Mouse (Mus musculus): ENCODE measurements at regions not wholly inside any gene's neighbourhood (a gene's known extent, or its start where the extent isn't known, plus 50 kb on each side); places are given as distances from the start of the nearest gene placed in this dataset.

GRCm38 (mm10) chr12:26180846-26181245 is 234.2 kb downstream of the Rnf144a start:
- no peaks in the 10 kb centered on the region for H3K9me3 ChIP-seq (ENCODE audit: control insufficient read depth, insufficient read depth, low read depth, low read length)
- H3K4me3 ChIP-seq (ENCODE audit: insufficient read depth in 1 of 2, low read depth in 1 of 2, low read length in 2 of 2, poor library complexity in 1 of 2, severe bottlenecking in 1 of 2) = no peak overlapping the region
- H3K9ac ChIP-seq (ENCODE audit: insufficient read depth, low read depth, low read length, poor library complexity, severe bottlenecking) = no peak overlapping the region
- TF ChIP-seq ZC3H11A (IDR thresholded peaks at IDR 0.05; ENCODE audit: borderline replicate concordance, low read depth, low read length) = no peak
- TF ChIP-seq MAFK (IDR thresholded peaks at IDR 0.05; ENCODE audit: insufficient read depth, low read depth, low read length) = no peak
- TF ChIP-seq CHD2 (IDR thresholded peaks at IDR 0.05; ENCODE audit: low read depth, low read length) = no peak
- no peak for TF ChIP-seq ZNF384 (IDR thresholded peaks at IDR 0.05; ENCODE audit: low read depth, low read length)
- TF ChIP-seq HCFC1 (IDR thresholded peaks at IDR 0.05; ENCODE audit: borderline replicate concordance, insufficient read depth, low read length) = no peak
- in situ Hi-C loops (cut with MboI; ENCODE audit: low sequenced_read_pairs in 2 of 2, unreplicated experiment in 2 of 2) = no loop called here
- DNase-seq (ENCODE audit: low read depth, low spot score) = no peak
- no peaks in the 10 kb centered on the region for H3K4me1 ChIP-seq (ENCODE audit: control insufficient read depth in 2 of 2, insufficient read depth in 2 of 2, low read length in 2 of 2, poor library complexity in 1 of 2)
- no peak overlapping the region for H3K27ac ChIP-seq (ENCODE audit: insufficient read depth, low read depth, low read length, poor library complexity, severe bottlenecking)
- H3K36me3 ChIP-seq (ENCODE audit: control insufficient read depth, insufficient read depth, low read length, poor library complexity, severe bottlenecking) = no peaks in the 10 kb centered on the region

GRCm38 (mm10) chr12:26176231-26176662 is 238.8 kb downstream of the Rnf144a start:
- no peak overlapping the region for H3K9ac ChIP-seq (ENCODE audit: insufficient read depth, low read depth, low read length, poor library complexity, severe bottlenecking)
- no peak overlapping the region for H3K4me3 ChIP-seq (ENCODE audit: insufficient read depth in 1 of 2, low read depth in 1 of 2, low read length in 2 of 2, poor library complexity in 1 of 2, severe bottlenecking in 1 of 2)
- TF ChIP-seq HCFC1 (IDR thresholded peaks at IDR 0.05; ENCODE audit: borderline replicate concordance, insufficient read depth, low read length) = no peak
- no peak for TF ChIP-seq CHD2 (IDR thresholded peaks at IDR 0.05; ENCODE audit: low read depth, low read length)
- no peak for TF ChIP-seq MAFK (IDR thresholded peaks at IDR 0.05; ENCODE audit: insufficient read depth, low read depth, low read length)
- no peak for TF ChIP-seq ZC3H11A (IDR thresholded peaks at IDR 0.05; ENCODE audit: borderline replicate concordance, low read depth, low read length)
- TF ChIP-seq ZNF384 (IDR thresholded peaks at IDR 0.05; ENCODE audit: low read depth, low read length) = no peak
- H3K27ac ChIP-seq (ENCODE audit: insufficient read depth, low read depth, low read length, poor library complexity, severe bottlenecking) = no peak overlapping the region
- H3K36me3 ChIP-seq (ENCODE audit: control insufficient read depth, insufficient read depth, low read length, poor library complexity, severe bottlenecking) = no peaks in the 10 kb centered on the region
- no peak for DNase-seq (ENCODE audit: low read depth, low spot score)
- H3K4me1 ChIP-seq (ENCODE audit: control insufficient read depth in 2 of 2, insufficient read depth in 2 of 2, low read length in 2 of 2, poor library complexity in 1 of 2) = no peaks in the 10 kb centered on the region
- no peaks in the 10 kb centered on the region for H3K9me3 ChIP-seq (ENCODE audit: control insufficient read depth, insufficient read depth, low read depth, low read length)
- in situ Hi-C loops (cut with MboI; ENCODE audit: low sequenced_read_pairs in 2 of 2, unreplicated experiment in 2 of 2) = no loop called here

- Histone ChIP-seq H3K27ac (ENCODE audit: insufficient read depth, low read depth, low read length, poor library complexity, severe bottlenecking) (no peak overlapping the region), H3K4me3 (ENCODE audit: insufficient read depth in 1 of 2, low read depth in 1 of 2, low read length in 2 of 2, poor library complexity in 1 of 2, severe bottlenecking in 1 of 2) (no peak overlapping the region), H3K9ac (ENCODE audit: insufficient read depth, low read depth, low read length, poor library complexity, severe bottlenecking) (no peak overlapping the region), H3K4me1 (ENCODE audit: control insufficient read depth in 2 of 2, insufficient read depth in 2 of 2, low read length in 2 of 2, poor library complexity in 1 of 2) (no peaks in the 10 kb centered on the region), H3K36me3 (ENCODE audit: control insufficient read depth, insufficient read depth, low read length, poor library complexity, severe bottlenecking) (no peaks in the 10 kb centered on the region), H3K9me3 (ENCODE audit: control insufficient read depth, insufficient read depth, low read depth, low read length) (no peaks in the 10 kb centered on the region)
- in situ Hi-C loops (cut with MboI; ENCODE audit: low sequenced_read_pairs in 2 of 2, unreplicated experiment in 2 of 2) = no loop called here
- TF ChIP-seq ZC3H11A (IDR thresholded peaks at IDR 0.05; ENCODE audit: borderline replicate concordance, low read depth, low read length) = no peak
- no peak for TF ChIP-seq MAFK (IDR thresholded peaks at IDR 0.05; ENCODE audit: insufficient read depth, low read depth, low read length)
- TF ChIP-seq CHD2 (IDR thresholded peaks at IDR 0.05; ENCODE audit: low read depth, low read length) = no peak
- TF ChIP-seq ZNF384 (IDR thresholded peaks at IDR 0.05; ENCODE audit: low read depth, low read length) = no peak
- TF ChIP-seq HCFC1 (IDR thresholded peaks at IDR 0.05; ENCODE audit: borderline replicate concordance, insufficient read depth, low read length) = no peak
- no peak for DNase-seq (ENCODE audit: low read depth, low spot score)
Observed at GRCm38 (mm10) chr12:26163416-26163815, 251.6 kb downstream of the Rnf144a start.

- DNase-seq (ENCODE audit: low read depth, low spot score) = no peak
- H3K27ac ChIP-seq (ENCODE audit: insufficient read depth, low read depth, low read length, poor library complexity, severe bottlenecking) = no peak overlapping the region
- H3K4me1 ChIP-seq (ENCODE audit: control insufficient read depth in 2 of 2, insufficient read depth in 2 of 2, low read length in 2 of 2, poor library complexity in 1 of 2) = no peaks in the 10 kb centered on the region
- in situ Hi-C loops (cut with MboI; ENCODE audit: low sequenced_read_pairs in 2 of 2, unreplicated experiment in 2 of 2) = no loop called here
- no peak overlapping the region for H3K4me3 ChIP-seq (ENCODE audit: insufficient read depth in 1 of 2, low read depth in 1 of 2, low read length in 2 of 2, poor library complexity in 1 of 2, severe bottlenecking in 1 of 2)
- H3K36me3 ChIP-seq (ENCODE audit: control insufficient read depth, insufficient read depth, low read length, poor library complexity, severe bottlenecking) = no peaks in the 10 kb centered on the region
- H3K9me3 ChIP-seq (ENCODE audit: control insufficient read depth, insufficient read depth, low read depth, low read length) = no peaks in the 10 kb centered on the region
- TF ChIP-seq ZC3H11A (IDR thresholded peaks at IDR 0.05; ENCODE audit: borderline replicate concordance, low read depth, low read length) (no peak), HCFC1 (IDR thresholded peaks at IDR 0.05; ENCODE audit: borderline replicate concordance, insufficient read depth, low read length) (no peak), CHD2 (IDR thresholded peaks at IDR 0.05; ENCODE audit: low read depth, low read length) (no peak), MAFK (IDR thresholded peaks at IDR 0.05; ENCODE audit: insufficient read depth, low read depth, low read length) (no peak)
- no peak overlapping the region for H3K9ac ChIP-seq (ENCODE audit: insufficient read depth, low read depth, low read length, poor library complexity, severe bottlenecking)
Observed at GRCm38 (mm10) chr12:26160861-26161615, 254.0 kb downstream of the Rnf144a start.
